Mouse (Mus musculus) heart, postnatal 0 days (tissue): ENCODE measurements around the gene Recql5.

Source experiments
- CTCF ChIP-seq: IDR thresholded peaks from 2 replicates; pipeline ENCODE4 v1.5.1; 2016; ENCODE audit warnings: antibody characterized with exemption, control low read depth, low read depth
- EP300 ChIP-seq: IDR thresholded peaks from 2 replicates; pipeline ENCODE4 v1.6.1; 2016; ENCODE audit warnings: antibody characterized with exemption, low read depth

DNA sequence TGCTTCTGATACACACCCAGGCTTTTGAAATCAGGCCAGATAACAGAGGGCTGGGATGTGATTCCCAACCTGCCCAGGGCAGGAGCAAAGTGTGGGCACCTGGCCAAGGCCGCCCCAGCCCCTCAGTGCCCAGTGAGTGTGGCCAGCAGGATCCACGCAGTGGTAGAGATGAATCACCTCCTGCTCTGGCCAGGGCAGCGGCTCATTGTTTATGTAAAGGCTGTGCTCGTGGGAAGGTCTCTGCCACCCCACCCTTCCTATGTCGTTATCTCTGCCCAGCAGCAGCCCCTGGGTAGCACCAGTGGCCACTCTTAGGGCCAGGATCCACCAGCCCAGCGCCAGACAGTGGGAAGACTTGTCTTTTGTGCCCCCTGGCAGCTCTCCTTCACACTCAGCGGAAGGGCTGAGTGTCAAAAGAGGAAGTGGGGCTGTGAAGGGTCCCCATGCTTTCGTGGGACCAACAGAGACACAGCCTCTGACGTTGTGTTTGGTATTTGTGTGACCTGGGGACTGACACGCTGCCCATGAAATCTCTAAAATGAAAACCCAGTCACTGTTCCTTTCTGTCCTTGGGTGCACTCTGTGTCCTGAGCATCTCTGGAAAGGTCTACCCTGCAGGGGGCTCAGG lies 31.8 kb upstream of the Recql5 start:
- TF ChIP-seq EP300 (no peak), CTCF (no peak)
